ENCODE assay signal across 7 mouse cellular contexts in the genomic region with DNA sequence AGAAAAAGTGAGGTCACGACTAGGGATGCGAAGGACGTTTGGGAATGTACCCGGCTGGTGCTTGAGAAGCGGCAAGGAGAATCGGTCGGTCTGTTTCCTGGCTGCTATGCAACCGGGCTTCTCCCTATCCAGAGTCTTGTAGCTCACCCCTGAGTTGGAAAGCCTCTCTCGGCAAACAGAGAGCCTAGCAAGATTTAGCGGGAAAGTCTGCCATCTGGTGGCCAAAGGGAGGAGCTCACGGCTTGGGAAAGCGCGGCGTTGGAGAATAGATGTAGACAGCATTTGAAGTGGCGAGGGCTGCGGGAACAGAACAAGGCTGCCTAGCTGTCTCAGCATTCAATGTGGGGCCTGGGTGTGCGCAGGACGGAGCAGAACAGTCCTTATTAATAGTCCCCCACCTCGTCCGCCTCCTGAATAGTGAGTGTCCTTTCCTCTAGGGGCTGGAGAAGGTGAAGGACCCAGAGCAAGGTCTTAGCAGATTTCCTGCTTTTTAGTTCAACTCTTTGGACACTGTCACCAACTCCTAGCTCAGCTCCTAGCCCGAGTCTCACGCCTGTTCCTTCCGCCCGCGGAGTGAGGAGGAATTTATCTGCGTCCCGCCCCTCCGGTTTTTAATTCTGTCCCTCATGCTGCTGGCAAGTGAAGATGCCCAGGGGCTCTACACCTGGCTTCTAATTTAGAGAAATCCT. TPM values are rescaled to one million over a fixed set of nuclear protein-coding genes. Genes with fewer than 3 reads are reported as not detected.
DNase-seq lines count a peak whose midpoint lies in the region; ATAC-seq lines count a peak whose summit lies in the region.

No protein-coding gene starts in this region.

- H3K27me3 ChIP-seq in intestine, embryonic 15.5 days (replicated peaks) = no peaks in the 10 kb centered on the region; the same call in 1 of the 2 replicates

- H3K4me3 ChIP-seq in intestine, embryonic 15.5 days (replicated peaks) = peak overlapping the region; percentile 25

- WGBS in intestine, embryonic 15.5 days = 5% methylated on average over 28 of the region's 28 CpGs

- H3K9ac ChIP-seq in intestine, embryonic 15.5 days = no peak overlapping the region

- H3K4me1 ChIP-seq in intestine, embryonic 15.5 days (replicated peaks) = 0 out of 2 replicates have a peak, but pooled peaks cover 12% of the 10 kb centered on the region

- no peak overlapping the region for H3K27ac ChIP-seq in intestine, embryonic 15.5 days

- no peaks in the 10 kb centered on the region for H3K9me3 ChIP-seq in intestine, embryonic 15.5 days

- DNase-seq in adrenal gland, adult 2 months = peak; percentile 91
- peak; percentile 97 for DNase-seq in embryo, embryonic 10 days (ENCODE audit: low spot score)
- DNase-seq in gastrocnemius, postnatal 36 days = peak; percentile 64 to 66
- DNase-seq in left cerebral cortex, postnatal 14 days (ENCODE audit: low spot score in 2 of 2) = peak; percentile 93 to 96
- peak; percentile 94 for DNase-seq in mesoderm, embryonic 11.5 days (ENCODE audit: low read depth, low spot score)
- peak; percentile 44 for DNase-seq in skeletal muscle tissue, adult 2 months (ENCODE audit: low read depth, low spot score)

- peak overlapping the region; percentile 60 for H3K4me2 ChIP-seq in intestine, embryonic 15.5 days (replicated peaks)

- ATAC-seq in intestine, embryonic 15.5 days = peak; percentile 91

- no peaks in the 10 kb centered on the region for H3K36me3 ChIP-seq in intestine, embryonic 15.5 days

- intact Hi-C loops in gastrocnemius, postnatal 36 days (cut with DNase I) = loop anchor here (5.0 kb wide), 1 partner anchor 159 kb away; no protein-coding TSS in a partner anchor
- intact Hi-C loops in left cerebral cortex, postnatal 14 days (cut with DNase I) = loop anchor here (5.0 kb wide), 1 partner anchor 169 kb away; a partner anchor contains a TSS

RNA-seq across cellular contexts. Expression of a gene that starts 21.1 kb away (rescaled TPM):
- 10 to 100 TPM; 81.6 to 88.3 TPM for total RNA-seq in adrenal gland, adult 2 months (2021)
- polyA plus RNA-seq in adrenal gland, adult 2 months (2012; rRNA removed) = 27.1 and 35.2 TPM in 2 replicates
- total RNA-seq in gastrocnemius, postnatal 36 days (2021) = under 1 TPM in 1 of 2 experiments, not detected in 1; 0.31 TPM
- 14.0 and 14.1 TPM in 2 replicates for polyA plus RNA-seq in intestine, embryonic 15.5 days (2015; fragmentation: Nextera tagmentation; extraction: Ambion mirVana)
- total RNA-seq in left cerebral cortex, postnatal 14 days (2021) = 100 to 1,000 TPM; 151 to 159 TPM

Comparison
In these comparisons a context has a peak if more than half of its experiments do, and no peak if none do; other contexts are left out.
1. DNase-seq: peak in every context shown above with its lines; median percentile 97 in embryo, embryonic 10 days; 94 in left cerebral cortex, postnatal 14 days; 94 in mesoderm, embryonic 11.5 days; 91 in adrenal gland, adult 2 months; 65 in gastrocnemius, postnatal 36 days; 44 in skeletal muscle tissue, adult 2 months.
2. RNA of a gene that starts 21.1 kb away (total RNA-seq): 151 to 159 TPM in left cerebral cortex, postnatal 14 days and 81.6 to 88.3 TPM in adrenal gland, adult 2 months; 0.31 TPM in gastrocnemius, postnatal 36 days; every median in the first group is over 10 times any median in the second.